Mouse (Mus musculus): Measurements from ENCODE around the gene Plxnd1.

Gene Plxnd1

DNA sequence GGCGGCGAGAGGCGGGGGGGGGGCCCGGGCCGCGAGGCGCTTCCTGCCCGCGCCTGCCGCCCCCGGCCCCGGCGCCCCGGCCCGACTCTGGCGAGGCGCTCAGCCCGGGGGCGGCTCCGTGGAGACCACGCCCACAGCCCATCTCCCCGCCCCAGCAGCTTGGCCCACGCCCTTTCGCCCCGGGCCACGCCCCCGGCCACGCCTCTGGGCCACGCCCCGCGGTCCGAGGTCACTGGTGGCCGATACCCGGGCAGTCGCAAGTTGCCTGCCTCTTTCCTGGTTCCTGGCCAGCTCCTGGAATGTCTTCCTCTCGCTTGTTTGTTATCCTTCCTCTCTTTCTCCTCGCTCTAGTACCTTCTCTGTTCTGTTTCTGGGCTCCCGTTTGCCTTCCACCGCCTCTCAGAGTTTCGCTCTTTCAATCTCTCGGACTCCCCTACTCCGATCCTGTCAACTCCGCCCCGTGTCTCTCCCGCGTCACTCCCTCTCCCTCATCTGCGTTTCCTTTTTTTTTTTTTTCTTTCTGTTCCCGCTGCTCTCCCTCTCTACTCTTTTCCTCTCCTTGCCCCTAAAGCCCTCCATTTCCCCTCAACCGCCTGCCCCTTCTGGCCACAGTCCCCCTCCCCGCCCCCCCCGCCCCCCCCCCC lies at the start of gene Plxnd1:
TSS of gene Plxnd1 (minus strand) at position 129 of the 644 bp plus-strand sequence.
- peak; percentile 73 for DNase-seq (ENCODE audit: low read depth, low spot score)

DNA sequence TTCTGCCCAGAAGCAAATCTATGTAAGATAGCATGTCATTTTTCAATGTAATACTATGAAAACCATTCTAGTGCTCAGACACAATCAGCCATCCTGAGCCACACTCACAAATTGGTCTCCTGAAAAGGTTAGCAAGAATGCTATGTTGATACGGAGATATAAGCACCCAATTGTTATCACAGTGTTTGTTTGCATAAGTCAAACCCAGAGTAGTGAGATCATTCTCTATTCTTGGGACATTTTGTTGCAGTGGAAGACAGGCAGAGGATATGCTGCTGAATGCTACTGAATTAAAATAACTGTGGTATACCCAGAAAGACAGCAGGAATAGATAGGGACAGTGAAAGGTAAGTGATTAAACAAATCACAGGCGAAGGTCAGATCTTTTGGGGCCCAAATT lies 49.2 kb upstream of the Plxnd1 start:
- DNase-seq (ENCODE audit: low read depth, low spot score), result no peak

DNA sequence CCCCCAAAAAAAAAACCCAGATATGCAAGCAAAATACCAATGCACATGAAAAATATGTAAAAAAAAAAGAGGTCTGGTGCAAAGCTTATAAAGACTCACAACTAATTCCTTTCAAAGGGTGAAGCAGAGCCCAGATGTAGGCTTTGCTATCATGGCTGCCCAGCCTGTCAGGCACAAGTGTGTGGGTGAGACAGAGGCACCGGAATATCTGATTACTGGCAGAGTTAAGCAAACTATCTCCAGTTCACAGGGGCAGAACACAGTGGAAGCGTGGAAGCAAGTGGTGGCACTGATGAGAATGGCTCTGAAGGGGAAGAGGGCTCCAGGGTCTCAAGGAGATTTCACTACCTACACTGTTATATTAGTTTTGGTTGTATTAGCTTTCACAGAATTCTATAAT lies 43.4 kb upstream of the Plxnd1 start:
- no peak for DNase-seq (ENCODE audit: low read depth, low spot score)

DNA sequence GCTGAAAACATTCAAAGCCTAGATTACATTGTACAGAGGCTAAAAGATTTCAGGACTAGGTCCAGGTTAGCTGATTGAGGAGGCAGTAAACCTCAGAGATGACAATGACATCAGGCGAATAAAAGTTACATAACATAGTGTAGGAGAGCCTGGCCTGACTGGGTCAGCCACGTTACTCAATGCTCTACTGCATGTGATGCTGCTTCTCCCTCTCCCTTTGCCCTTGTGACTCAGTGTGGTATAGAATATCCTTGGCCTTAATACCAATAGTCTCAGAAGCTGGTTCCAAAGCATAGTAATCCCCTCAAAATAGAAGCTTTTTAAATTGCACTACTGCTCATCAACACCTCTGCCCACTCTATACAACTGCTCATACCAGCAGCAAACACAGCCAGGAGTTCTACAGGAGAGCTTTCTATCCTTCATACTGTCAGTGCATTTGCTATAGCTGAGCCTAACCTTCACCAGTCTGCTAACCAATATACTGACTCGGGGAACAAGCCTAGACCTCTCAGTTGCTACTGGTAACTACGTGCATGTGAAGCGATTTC lies 42.6 kb upstream of the Plxnd1 start:
- DNase-seq (ENCODE audit: low read depth, low spot score), result no peak

DNA sequence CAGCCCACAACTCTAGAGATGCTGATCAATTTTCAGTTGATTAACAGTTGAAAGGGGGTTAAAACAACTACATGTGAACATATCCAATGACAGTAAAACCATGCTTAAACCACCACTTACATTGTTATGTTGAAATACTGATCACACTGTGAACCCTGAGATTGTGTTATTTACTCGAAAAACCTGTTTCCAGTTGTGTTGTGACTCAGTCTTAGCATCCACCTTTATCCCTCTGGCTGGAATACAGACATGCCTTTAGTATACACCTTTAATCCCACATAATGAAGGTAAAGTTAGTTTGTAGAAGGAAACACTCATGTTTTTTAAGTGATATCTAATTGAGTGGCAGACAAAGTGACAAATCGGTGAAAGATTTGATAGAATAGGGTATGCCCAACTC lies 41.8 kb upstream of the Plxnd1 start:
- no peak for DNase-seq (ENCODE audit: low read depth, low spot score)

DNA sequence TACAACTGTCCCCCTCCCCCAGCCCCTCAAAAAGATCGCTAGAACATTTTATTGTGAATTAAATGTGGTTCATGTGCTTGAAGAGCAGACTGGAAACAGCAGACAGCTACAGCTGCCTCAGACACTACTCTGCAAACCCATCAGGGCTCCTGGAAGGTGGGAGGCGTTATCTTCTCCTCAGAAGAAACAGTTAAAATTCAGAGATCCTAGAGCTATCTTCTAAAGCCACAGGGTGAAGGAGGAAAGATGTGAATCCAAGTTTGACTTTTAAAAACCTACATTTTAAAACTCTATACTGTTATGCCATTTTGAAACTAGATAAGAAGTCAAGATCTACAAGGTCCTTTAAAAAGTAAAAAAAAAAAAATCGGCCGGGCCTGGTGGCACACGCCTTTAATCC lies 36.2 kb upstream of the Plxnd1 start:
- DNase-seq (ENCODE audit: low read depth, low spot score), result no peak

DNA sequence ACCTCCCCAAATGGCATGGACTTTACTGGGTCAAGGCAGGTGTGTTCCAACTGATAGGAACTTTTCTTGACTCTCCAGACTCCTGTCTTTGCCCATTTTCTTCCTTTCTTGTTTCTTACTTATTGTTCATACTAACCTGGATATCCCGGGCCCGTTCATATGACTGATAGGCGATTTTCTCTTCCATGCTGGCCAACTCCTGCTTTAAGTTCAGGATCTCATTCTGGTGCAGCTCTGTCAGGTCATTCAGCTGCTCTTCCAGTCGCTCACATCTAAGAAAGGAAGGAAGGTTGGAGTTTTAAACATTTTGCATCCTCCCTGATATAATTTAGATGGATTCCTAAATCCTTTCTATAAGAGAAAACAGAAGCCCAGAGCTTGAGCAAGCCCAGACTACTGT lies 29.9 kb upstream of the Plxnd1 start:
- DNase-seq (ENCODE audit: low read depth, low spot score), result no peak

DNA sequence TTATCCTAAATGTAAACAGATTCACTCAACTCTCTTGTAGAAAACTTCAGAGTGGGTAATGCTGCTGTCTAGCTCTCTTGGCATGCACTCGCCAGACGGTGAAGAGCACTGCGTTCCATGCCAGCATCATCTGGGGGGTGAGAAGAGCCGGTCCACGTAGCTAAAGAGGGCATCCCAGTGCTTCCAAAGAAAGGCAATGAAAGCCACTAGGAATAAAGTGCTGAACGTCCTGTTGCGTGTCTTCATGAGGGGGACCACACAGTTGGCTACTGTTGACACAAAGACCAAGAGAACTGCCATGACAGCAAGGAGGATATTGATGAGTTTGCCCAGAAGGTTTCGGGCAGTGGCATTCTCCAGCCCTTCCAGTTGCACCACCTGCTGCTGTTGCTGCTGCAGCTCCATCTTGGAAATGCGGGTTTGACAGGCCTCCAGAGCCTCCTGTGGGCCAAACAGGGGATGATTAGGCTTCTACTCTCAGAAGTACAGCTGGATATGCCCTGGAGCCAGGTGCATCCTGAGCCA lies 27.2 kb upstream of the Plxnd1 start:
- DNase-seq (ENCODE audit: low read depth, low spot score), result no peak

DNA sequence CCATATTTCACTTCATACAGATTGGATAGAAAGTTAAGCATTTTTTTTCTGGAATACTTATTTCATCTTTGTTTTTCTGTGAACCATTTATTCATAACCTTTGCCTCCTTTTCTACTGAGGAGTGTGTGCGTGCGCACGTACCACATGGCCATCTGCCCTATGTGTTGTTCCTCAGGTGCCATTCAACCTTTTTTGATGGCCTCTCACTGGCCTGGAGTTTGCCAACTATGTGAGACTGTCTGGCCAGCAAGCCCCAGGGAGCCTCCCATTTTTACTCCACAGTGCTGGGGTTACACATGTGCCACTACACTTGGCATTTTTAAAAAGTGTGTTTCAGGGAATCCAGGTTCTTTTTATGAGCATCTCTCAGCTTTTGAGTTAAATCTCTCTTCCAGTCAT lies 21.1 kb upstream of the Plxnd1 start:
- DNase-seq (ENCODE audit: low read depth, low spot score), result no peak

DNA sequence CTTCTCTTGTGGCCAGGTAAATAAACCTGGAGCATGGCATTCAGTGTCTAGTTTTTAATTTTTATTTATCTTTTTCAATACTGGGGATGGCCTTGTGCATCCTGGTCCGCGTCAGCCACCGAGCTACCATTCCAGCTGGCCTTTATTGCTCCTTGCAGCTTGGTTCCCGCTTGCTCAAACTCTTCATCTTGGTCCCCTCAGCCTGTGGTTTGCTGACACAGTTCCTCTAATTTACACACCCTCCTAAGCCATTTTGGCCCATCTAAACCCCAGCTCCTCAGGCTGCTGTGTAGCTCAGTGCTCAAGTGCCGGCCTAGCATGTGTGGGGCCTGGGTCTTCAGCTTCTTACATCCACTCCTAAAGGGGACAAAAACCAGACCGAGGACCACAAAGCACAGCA lies 19.3 kb upstream of the Plxnd1 start:
- no peak for DNase-seq (ENCODE audit: low read depth, low spot score)

DNA sequence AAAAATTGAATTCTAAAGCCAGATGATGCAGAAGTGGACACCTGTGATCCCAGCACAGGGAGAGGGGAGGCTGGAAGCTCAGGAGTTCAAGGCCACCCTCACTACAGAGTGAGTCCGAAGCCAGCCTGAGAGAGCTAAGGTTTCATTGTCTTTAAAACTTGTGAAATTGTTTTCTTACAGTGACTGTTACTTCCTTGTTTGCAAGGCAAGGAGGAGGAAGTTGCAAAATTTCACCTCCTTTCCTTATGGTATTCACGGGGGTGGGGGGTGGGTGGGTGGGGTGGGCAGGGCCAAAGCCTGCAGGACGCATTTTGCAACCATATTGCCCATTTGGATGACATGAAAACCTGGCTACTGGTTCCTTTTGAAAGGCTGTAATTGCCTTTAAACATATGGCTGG lies 18.9 kb upstream of the Plxnd1 start:
- DNase-seq (ENCODE audit: low read depth, low spot score), result no peak

DNA sequence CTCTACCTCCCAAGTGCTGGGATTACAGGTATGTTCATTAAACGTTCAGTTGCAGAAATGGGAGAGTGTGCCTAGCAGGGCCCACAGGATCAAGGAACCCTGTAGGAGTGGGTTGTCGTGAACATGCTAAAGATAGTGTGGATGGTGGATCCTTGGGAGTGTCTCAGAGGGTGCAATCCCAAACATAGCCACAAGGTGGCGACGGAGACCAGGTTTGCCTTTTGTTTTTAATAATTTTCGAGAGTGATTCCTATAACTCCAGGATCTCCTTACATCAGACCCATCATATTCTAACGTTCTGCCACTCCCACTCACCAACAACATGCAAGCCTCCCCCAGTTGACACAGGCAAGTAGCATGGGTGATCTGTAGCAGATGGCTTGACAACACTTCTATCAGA lies 15.7 kb upstream of the Plxnd1 start:
- DNase-seq (ENCODE audit: low read depth, low spot score), result peak; percentile 72

DNA sequence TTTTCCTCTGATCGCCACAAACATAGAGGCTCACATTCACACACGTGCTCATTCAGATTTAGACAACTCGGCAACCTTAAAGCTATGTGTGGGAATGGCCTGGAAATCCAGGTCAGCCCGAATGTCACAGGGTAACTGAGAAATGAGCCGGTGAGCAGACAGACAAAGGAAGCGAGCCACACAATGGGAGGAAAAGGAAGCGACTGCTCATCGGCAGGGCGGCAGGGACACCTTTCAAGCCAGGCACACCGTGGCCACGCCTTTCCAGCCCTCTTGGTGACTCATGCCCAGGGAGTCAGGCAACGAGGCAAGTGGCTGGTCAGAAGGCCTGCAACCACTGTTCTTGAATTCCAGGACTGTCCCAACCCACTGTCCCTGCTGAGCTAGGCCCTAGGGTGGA lies 14.6 kb upstream of the Plxnd1 start:
- DNase-seq (ENCODE audit: low read depth, low spot score), result no peak

DNA sequence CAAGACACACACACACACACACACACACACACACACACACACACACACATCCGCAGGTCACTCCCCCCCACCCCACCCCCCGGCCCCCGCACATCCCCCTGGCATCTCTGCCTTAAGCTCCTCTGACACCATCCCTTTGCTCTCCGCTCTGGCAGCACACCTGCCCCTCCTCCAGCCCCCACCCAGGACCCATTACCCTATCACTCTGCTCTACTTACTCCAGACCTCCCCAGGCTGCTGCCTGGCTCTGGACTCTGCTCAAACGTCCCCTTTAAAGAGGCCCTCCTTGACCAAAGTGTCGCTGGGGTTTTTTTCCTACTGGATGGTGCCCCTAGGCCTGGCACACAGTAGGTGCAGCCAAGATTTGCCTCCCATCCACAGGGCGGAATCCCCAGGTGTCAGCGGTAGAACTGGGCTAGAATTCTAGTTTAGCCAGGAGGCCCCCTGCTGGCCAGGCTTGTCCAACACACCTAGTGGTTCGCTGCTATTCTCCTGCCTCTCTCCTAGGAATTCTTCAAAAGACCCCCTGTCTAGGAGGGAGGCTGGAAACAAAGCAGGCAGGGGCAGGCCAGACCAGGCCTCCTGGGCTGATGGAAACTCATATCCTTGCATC lies 12.9 kb upstream of the Plxnd1 start:
- peak; percentile 56 for DNase-seq (ENCODE audit: low read depth, low spot score)

DNA sequence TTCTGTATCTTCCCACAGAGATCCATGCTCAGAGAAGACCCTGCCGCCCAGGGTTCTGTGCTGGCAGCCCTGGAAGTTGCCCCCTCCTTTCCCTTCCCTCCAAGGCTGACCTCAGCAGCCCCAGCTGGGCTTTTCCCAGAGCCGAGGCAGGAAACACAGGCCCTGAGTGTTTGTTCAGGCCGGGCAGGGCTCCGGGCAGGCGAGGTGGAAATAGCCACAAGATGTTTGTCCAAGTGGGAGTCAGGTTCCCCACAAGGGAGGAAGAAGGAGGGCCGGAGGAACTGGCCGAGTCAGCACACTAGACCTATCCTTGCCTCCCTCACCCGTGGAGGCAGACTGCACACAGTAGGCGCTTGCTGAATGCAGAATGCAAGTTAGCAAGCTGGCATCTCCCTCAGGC lies 11.9 kb upstream of the Plxnd1 start:
- no peak for DNase-seq (ENCODE audit: low read depth, low spot score)

DNA sequence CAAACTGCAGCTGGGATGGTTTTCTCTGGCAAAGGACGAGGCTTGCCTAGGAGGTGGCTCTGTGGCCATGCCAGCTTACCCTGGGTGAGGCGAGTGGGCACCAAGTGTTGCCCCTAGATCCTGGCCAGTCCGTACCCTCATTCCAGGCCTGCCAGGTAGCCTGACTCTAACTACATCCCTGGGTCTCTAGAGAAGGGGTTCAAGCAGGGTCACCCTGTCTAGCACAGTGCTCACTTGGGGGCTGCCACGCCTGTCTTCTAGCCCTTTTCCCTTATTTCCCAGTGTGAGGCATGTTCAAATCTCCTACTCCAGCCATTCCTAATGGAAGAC lies 11.1 kb upstream of the Plxnd1 start:
- no peak for DNase-seq (ENCODE audit: low read depth, low spot score)

DNA sequence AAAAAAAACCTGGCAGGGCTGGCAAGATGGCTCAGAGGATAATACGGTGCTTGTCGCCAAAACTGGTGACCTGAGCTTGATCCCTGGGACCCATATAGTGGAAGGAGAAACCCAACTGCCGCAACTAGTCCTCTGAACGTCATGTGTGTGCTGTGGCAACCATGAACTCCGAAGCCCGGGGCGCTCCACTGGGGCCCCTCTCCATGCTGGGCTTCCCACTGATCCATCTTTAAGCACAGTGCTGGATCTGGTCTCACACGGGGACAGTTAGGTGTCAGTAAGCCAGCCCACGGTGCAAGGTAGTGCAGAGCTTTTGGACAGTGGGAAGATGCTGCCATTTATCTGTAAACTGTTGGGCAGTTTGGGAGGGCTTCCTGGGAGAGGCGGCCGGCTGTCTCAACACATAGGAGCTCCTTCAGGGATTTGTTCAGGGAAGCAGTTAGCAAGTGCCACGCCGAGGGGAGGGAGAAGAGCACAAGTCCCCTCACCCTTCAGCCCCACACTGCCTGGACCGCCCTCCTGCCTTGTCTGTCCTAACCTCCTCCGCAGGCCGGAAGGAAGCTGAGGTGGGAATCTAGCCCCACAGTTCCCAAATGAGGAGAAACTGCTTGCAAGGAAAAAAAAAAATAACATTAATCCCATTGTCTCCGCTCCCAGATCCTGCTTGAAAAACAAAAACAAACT lies 10.6 kb upstream of the Plxnd1 start:
- no peak for DNase-seq (ENCODE audit: low read depth, low spot score)

DNA sequence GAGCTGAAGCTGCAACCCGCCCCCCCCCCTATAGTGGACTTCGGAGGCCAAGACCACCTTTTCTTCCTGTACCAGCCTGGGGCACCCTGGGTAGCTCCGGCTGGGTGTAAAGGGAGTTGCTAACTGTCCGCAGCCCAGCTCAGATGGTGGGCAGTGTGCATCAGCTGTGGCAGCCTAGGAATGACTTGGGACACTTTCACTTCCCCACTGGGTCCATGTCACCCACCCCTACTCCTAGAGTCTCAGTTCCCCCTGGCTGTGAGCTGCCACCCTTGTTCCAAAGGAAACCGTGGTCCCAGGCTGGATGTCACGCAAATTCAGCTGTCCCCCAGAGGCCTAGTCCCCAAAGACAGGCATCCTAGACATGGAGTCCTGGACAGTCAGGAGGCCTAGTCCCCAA lies 9.9 kb upstream of the Plxnd1 start:
- DNase-seq (ENCODE audit: low read depth, low spot score), result no peak

DNA sequence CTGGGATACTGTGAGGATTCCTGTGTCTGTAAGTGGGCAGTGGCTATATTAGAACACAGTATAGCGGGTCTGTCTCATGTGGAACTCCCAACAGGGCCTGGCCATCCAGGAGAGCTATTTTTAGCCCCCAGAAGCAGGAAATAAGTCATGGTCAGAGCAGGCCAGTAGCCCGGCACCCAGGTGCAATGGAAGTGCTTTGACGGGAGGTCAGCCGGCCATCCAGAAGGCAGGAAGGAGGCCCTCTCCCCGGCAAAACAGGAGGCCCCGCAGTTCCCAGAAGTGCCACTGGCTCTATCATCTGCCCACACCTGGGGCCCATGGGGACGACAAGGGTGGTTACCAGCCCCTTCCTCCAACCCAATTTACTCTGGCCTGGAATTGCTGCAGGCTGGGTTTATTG lies 9.3 kb upstream of the Plxnd1 start:
- DNase-seq (ENCODE audit: low read depth, low spot score), result no peak

DNA sequence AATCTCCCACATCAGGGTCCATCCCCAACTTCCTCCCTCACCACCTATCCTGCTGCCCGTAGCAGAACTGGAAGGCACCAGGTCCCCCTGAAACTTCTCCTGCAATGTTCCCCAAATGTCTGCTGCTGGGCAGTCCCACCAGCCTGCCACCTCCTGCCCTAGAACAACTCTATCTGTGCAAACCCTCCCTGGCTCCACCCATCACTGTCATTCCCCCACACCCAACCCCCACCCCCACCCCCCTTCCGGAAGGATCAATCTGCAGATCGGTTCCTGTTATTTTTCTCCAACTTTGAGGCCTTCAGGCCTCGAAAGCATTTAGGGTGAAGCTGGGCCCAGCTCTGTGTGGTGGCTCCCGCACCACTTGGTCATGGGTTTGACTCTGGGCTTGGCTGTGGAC lies 8.7 kb upstream of the Plxnd1 start:
- no peak for DNase-seq (ENCODE audit: low read depth, low spot score)

DNA sequence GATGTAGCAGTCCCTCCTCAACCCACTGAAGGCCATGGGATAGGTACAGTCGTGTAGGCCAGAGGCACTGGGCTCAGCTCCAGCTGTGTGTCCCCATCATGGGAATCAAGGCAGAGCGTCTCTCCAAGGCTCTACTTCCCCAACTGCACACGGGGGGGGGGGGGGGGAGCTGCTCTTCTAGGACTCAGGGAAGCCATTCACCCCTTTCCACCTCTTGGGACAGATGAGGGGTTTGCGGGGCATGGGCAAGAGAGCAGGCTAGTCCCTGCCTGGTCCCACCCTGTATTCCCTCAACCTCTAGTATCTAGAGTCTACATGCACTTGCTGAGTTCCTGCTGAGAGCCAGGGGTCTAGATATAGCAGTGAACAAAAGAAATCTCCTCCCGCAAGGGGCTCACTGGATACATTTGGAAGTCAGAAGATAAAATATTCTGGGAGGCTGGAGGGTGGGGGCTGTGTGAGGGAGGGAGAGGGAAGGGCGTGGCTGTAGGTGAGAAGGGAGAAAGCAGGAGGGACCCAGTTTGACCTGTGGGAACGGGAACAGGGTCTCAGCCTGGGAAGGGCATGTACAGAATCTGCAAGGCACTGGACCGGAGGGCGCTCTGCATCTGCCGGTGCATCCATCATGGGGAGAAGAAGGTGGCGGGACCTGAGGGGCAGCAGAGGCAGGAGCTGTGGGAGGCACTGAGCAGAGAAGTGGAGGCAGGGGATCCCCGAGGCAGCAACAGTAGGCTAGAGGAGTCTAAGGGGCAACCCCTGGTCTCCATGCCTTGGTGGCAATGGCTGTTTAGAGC lies 7.7 kb upstream of the Plxnd1 start:
- no peak for DNase-seq (ENCODE audit: low read depth, low spot score)

DNA sequence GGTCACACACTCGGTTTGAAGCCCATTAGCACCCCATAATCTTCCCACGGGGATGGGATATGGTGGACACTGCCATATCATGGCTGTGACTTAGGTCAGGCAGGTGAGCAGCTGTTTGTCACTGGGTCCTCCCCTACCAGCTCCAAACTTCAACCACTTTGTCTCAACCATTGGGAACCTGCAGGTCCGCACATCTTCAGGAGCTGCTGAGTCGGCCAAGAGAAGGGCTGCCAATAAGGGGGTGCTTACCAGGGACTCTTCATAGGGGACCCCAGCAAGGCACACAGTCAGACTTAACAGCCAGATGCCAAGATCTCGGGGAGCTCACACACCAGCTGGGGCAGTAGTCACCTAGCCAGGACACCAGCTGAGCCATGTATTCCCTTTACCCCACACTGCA lies 6.0 kb upstream of the Plxnd1 start:
- no peak for DNase-seq (ENCODE audit: low read depth, low spot score)

Data from retina, postnatal 7 days (tissue).